Mouse (Mus musculus) myocyte (in vitro differentiated cells): ENCODE results near the gene Cap2. TPM values are rescaled to one million over a fixed set of nuclear protein-coding genes. Genes with fewer than 3 reads are reported as not detected.

ENCODE experiments used
- H3K27me3 ChIP-seq: one replicate; pipeline ENCODE4 v1.6.1; 2011; ENCODE audit not compliant: control insufficient read depth, insufficient read depth, insufficient read length
- H3K36me3 ChIP-seq: one replicate; pipeline ENCODE4 v1.6.1; 2011; ENCODE audit not compliant: control insufficient read depth, insufficient read depth
- H3K4me2 ChIP-seq: one replicate; pipeline ENCODE4 v1.6.1; 2011; ENCODE audit warnings: low read depth, control low read depth
- H3K4me3 ChIP-seq: one replicate; pipeline ENCODE4 v1.5.1; 2011; ENCODE audit warnings: mild to moderate bottlenecking, control low read depth, moderate library complexity
- H3K79me2 ChIP-seq: one replicate; pipeline ENCODE4 v1.6.1; 2011; ENCODE audit not compliant: control insufficient read depth, insufficient read depth
- H3ac ChIP-seq: one replicate; pipeline ENCODE4 v1.6.1; 2011; ENCODE audit not compliant: control insufficient read depth, insufficient read length
- CEBPB ChIP-seq: IDR thresholded peaks from 2 replicates; pipeline ENCODE4 v1.6.1; 2011; ENCODE audit warnings: mild to moderate bottlenecking, moderate library complexity; ENCODE audit not compliant: poor library complexity, insufficient read depth, severe bottlenecking
- E2F4 ChIP-seq: IDR thresholded peaks from one replicate; pipeline ENCODE4 v1.6.1; 2011; ENCODE audit warnings: mild to moderate bottlenecking, control low read depth, moderate library complexity; ENCODE audit not compliant: insufficient read depth
- MAX ChIP-seq: IDR thresholded peaks from one replicate; pipeline ENCODE4 v1.6.1; 2011; ENCODE audit warnings: low read depth, mild to moderate bottlenecking, control low read depth
- MYOD1 ChIP-seq, 3 experiments: IDR thresholded peaks; one replicate each; pipeline ENCODE4 v1.6.1; 2011; ENCODE audit warnings: control low read depth in 2 of 3, low read depth in 2 of 3, mild to moderate bottlenecking in 2 of 3, moderate library complexity in 1 of 3; ENCODE audit not compliant: insufficient read length in 2 of 3, control insufficient read depth in 1 of 3
- MYOG ChIP-seq, 3 experiments: IDR thresholded peaks; one replicate each; pipeline ENCODE4 v1.6.1; 2011; ENCODE audit warnings: control low read depth in 2 of 3, low read depth in 2 of 3, mild to moderate bottlenecking in 2 of 3; ENCODE audit not compliant: insufficient read length in 2 of 3, control insufficient read depth in 1 of 3, insufficient read depth in 1 of 3
- POLR2AphosphoS2 ChIP-seq: IDR thresholded peaks from one replicate; pipeline ENCODE4 v1.6.1; 2011; ENCODE audit warnings: low read depth, control low read depth; ENCODE audit not compliant: insufficient read length
- SRF ChIP-seq: IDR thresholded peaks from one replicate; pipeline ENCODE4 v1.6.1; 2011; ENCODE audit warnings: low read depth; ENCODE audit not compliant: control insufficient read depth, insufficient read length
- TCF12 ChIP-seq: IDR thresholded peaks from one replicate; pipeline ENCODE4 v1.6.1; 2011; ENCODE audit warnings: mild to moderate bottlenecking, control low read depth; ENCODE audit not compliant: poor library complexity, insufficient read depth, severe bottlenecking
- USF1 ChIP-seq: IDR thresholded peaks from one replicate; pipeline ENCODE4 v1.6.1; 2011; ENCODE audit warnings: low read depth, mild to moderate bottlenecking, control low read depth, moderate library complexity
- polyA plus RNA-seq: library from polyadenylated mRNA; unstranded; fragments of >200 nt; fragmentation: generic; extraction: Trizol; gene quantifications from one replicate; pipeline ENCODE4 v1.2.1, GENCODE M21; 2012; ENCODE audit warnings: missing spikeins

The Cap2 gene
- polyA plus RNA-seq, 1 experiment = 47.4 TPM

DNA sequence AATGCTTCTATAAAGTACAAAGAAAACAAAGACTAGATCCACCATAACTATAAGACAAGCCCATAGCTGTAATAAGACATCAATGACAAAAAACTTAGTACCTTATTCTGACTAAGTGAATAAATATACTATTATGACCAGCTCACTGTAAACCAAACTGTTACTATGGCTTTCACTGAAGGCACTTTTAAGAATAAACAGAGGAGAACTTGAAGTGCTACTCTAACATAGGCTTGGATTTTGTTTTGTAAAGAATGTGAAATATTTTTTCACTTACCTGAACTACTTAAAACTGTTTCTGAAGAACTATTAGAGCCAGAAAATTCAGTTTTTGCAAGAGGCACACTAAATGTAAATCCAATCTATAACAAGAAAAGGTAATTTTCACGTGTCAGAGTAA lies 197.7 kb downstream of the Cap2 start:
- Histone ChIP-seq H3K27me3 (no peaks in the 10 kb centered on the region), H3K36me3 (peaks cover 39% of the 10 kb centered on the region), H3K79me2 (peaks cover 36% of the 10 kb centered on the region), H3K4me2 (no peak overlapping the region), H3ac (no peak overlapping the region), H3K4me3 (no peak overlapping the region)
- no peak for TF ChIP-seq POLR2AphosphoS2
- no peak for TF ChIP-seq CEBPB
- no peak for TF ChIP-seq MAX
- no peak for TF ChIP-seq USF1
- TF ChIP-seq E2F4 = no peak
- TF ChIP-seq TCF12 = no peak
- no peak for TF ChIP-seq MYOD1 (IDR thresholded peaks at IDR 0.05; ENCODE audit: control insufficient read depth in 1 of 3, insufficient read length in 2 of 3, low read depth in 2 of 3)
- no peak for TF ChIP-seq MYOG (IDR thresholded peaks at IDR 0.05; ENCODE audit: control insufficient read depth in 1 of 3, insufficient read depth in 1 of 3, insufficient read length in 2 of 3, low read depth in 2 of 3)
- no peak for TF ChIP-seq SRF

Other genes with a start within 250 kb of the Cap2 start
- 0.24 TPM for gene Stmnd1, start 228.1 kb upstream of the Cap2 start, polyA plus RNA-seq
- 43.0 TPM for gene Rbm24, start 83.4 kb upstream of the Cap2 start, polyA plus RNA-seq
- 15.7 TPM for gene Fam8a1, start 167.7 kb downstream of the Cap2 start, polyA plus RNA-seq
- gene Nup153, start 226.1 kb downstream of the Cap2 start, polyA plus RNA-seq = 11.6 TPM